Comparison of ENCODE assay signal across 8 mouse cellular contexts in the genomic region with DNA sequence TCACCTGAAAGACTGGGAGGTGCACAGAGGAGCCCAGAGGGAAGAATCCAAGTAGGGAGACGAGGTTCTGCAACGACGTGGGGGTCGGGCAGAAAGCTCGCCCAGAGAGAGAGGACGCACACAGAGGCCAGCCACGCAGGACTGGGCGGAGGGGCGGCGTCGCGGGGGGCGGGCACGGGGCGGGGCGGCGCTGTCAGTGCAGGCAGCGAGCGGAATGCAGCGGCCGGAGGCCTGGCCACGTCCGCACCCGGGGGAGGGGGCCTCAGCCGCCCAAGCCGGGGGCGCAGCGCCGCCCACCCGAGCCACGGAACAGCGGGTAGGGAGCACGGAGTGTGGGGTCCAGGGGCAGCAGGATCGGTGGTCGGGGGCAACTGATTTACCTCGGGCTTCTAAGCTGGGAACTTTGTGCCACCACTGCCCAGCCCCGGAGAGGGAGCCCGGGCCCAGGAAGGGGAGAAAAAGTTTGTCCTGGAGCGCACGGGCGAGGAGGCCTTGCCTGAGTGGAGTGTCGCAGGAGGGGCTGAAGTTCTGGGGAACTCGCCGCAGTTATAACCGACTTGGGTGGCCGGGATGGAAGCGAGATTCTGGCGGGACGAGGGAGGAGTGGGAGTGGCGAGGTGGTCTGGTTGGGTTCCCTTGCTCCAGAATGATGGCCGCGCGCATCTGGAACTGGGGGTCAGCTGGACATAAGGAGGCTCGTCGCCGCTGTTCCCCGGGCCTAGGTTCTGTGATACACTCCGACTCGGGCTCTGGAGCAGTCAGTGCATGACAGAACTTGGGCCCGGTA. TPM values are rescaled to one million over a fixed set of nuclear protein-coding genes. Genes with fewer than 3 reads are reported as not detected.
DNase-seq lines count a peak whose midpoint lies in the region; ATAC-seq and TF ChIP-seq lines count a peak whose summit lies in the region.

Gene Copz2 (plus strand): TSS at position 190 of the 787 bp plus-strand sequence.

- 0 out of 2 replicates have a peak, but pooled peaks cover 4% of the 10 kb centered on the region for H3K27me3 ChIP-seq in embryonic facial prominence, embryonic 13.5 days
- H3K27me3 ChIP-seq in heart, embryonic 13.5 days (replicated peaks), result no peaks in the 10 kb centered on the region
- peaks cover 57% of the 10 kb centered on the region for H3K27me3 ChIP-seq in megakaryocyte, embryonic 14.5 days (replicated peaks)

- TF ChIP-seq CTCF in lung, adult 2 months (IDR thresholded peaks at IDR 0.05; ENCODE audit: insufficient read depth, low read length), result no peak

- WGBS in lung, adult 2 months, result 1% methylated on average over 59 of the region's 60 CpGs
- WGBS in embryonic facial prominence, embryonic 13.5 days, result 1% methylated on average over 57 of the region's 60 CpGs
- under 1% methylated on average over 45 of the region's 60 CpGs for WGBS in heart, embryonic 13.5 days

- peak within 1 kb of the TSS; percentile 86 for H3K4me3 ChIP-seq in lung, adult 2 months (replicated peaks; ENCODE audit: extremely low read depth, low read depth, low read length)
- peak within 1 kb of the TSS; percentile 67 for H3K4me3 ChIP-seq in embryonic facial prominence, embryonic 13.5 days
- peak within 1 kb of the TSS; percentile 63 for H3K4me3 ChIP-seq in heart, embryonic 13.5 days
- H3K4me3 ChIP-seq in megakaryocyte, embryonic 14.5 days (replicated peaks), result peak within 1 kb of the TSS; percentile 92

- H3K4me1 ChIP-seq in lung, adult 2 months (ENCODE audit: control insufficient read depth, insufficient read depth, low read length), result peaks cover 5% of the 10 kb centered on the region; the same call in 1 of the 2 replicates
- peaks cover 8% of the 10 kb centered on the region for H3K4me1 ChIP-seq in embryonic facial prominence, embryonic 13.5 days
- H3K4me1 ChIP-seq in heart, embryonic 13.5 days, result peaks cover 15% of the 10 kb centered on the region
- peaks cover 16% of the 10 kb centered on the region for H3K4me1 ChIP-seq in megakaryocyte, embryonic 14.5 days

- TF ChIP-seq POLR2A in lung, adult 2 months (IDR thresholded peaks at IDR 0.05; ENCODE audit: borderline replicate concordance, extremely low read depth, low read depth, low read length), result peak; percentile 42; the same call in 1 of the 2 replicates

- DNase-seq in lung, adult 2 months, result peak; percentile 66
- no peak for DNase-seq in lung, postnatal 25 days (ENCODE audit: low spot score)
- peak; percentile 84 for DNase-seq in kidney, postnatal 10 days
- peak; percentile 52 for DNase-seq in urinary bladder, postnatal 25 days (ENCODE audit: low spot score)
- DNase-seq in spleen, postnatal 36 days (ENCODE audit: low spot score in 2 of 2), result no peak

- peak within 1 kb of the TSS; percentile 87 for H3K4me2 ChIP-seq in embryonic facial prominence, embryonic 13.5 days
- peak within 1 kb of the TSS; percentile 84 for H3K4me2 ChIP-seq in heart, embryonic 13.5 days

- peak; percentile 63 for ATAC-seq in embryonic facial prominence, embryonic 13.5 days (ENCODE audit: insufficient number of reproducible peaks, insufficient read depth, low FRiP score, low TSS enrichment, low read depth)
- peak; percentile 64; the same call in 1 of the 2 replicates for ATAC-seq in heart, embryonic 13.5 days (ENCODE audit: extremely low read depth, insufficient number of reproducible peaks, low FRiP score, low TSS enrichment)

- peak within 1 kb of the TSS; percentile 44; the same call in 1 of the 2 replicates for H3K27ac ChIP-seq in embryonic facial prominence, embryonic 13.5 days
- H3K27ac ChIP-seq in heart, embryonic 13.5 days (replicated peaks), result peak within 1 kb of the TSS; percentile 44

- no peaks in the 10 kb centered on the region for H3K9me3 ChIP-seq in embryonic facial prominence, embryonic 13.5 days
- H3K9me3 ChIP-seq in heart, embryonic 13.5 days, result no peaks in the 10 kb centered on the region
- peaks cover 10% of the 10 kb centered on the region for H3K9me3 ChIP-seq in megakaryocyte, embryonic 14.5 days

- H3K36me3 ChIP-seq in embryonic facial prominence, embryonic 13.5 days, result peaks cover 10% of the 10 kb centered on the region; the same call in 1 of the 2 replicates
- peaks cover 24% of the 10 kb centered on the region for H3K36me3 ChIP-seq in heart, embryonic 13.5 days
- no peaks in the 10 kb centered on the region for H3K36me3 ChIP-seq in megakaryocyte, embryonic 14.5 days (replicated peaks; ENCODE audit: low read length)

- peak within 1 kb of the TSS; percentile 83 for H3K9ac ChIP-seq in embryonic facial prominence, embryonic 13.5 days
- peak within 1 kb of the TSS; percentile 84 for H3K9ac ChIP-seq in heart, embryonic 13.5 days

RNA-seq across cellular contexts. Expression of gene Copz2, which starts in this region (rescaled TPM):
- polyA plus RNA-seq in lung, adult 2 months (2012; rRNA removed), result 39.7 and 44.8 TPM in 2 replicates
- polyA plus RNA-seq in embryonic facial prominence, embryonic 13.5 days (2015; fragmentation: Nextera tagmentation; extraction: Ambion mirVana), result 123 and 125 TPM in 2 replicates
- 109 and 113 TPM in 2 replicates for polyA plus RNA-seq in heart, embryonic 13.5 days (2015; fragmentation: Nextera tagmentation; extraction: Ambion mirVana)
- polyA plus RNA-seq in megakaryocyte, embryonic 14.5 days (2012; ENCODE audit: insufficient read depth, low replicate concordance), result 3.4 TPM in 1 of 2 replicates, not detected in the other

Comparison
In these comparisons a context has a peak if more than half of its experiments do, and no peak if none do; other contexts are left out.
1. DNase-seq: peak in lung, adult 2 months (single experiment), kidney, postnatal 10 days (single experiment) and urinary bladder, postnatal 25 days (single experiment); none in lung, postnatal 25 days (single experiment) and spleen, postnatal 36 days (0 of 2).
2. Peak in every context shown above with its lines, with median percentiles within 50 percentile points of each other: H3K4me3 ChIP-seq.